Mouse (Mus musculus): Measurements from ENCODE around the gene Gp1bb. TPM values are rescaled to one million over a fixed set of nuclear protein-coding genes. Genes with fewer than 3 reads are reported as not detected.

Gene Gp1bb
- polyA plus RNA-seq, 1 experiment = 6.4 TPM

DNA sequence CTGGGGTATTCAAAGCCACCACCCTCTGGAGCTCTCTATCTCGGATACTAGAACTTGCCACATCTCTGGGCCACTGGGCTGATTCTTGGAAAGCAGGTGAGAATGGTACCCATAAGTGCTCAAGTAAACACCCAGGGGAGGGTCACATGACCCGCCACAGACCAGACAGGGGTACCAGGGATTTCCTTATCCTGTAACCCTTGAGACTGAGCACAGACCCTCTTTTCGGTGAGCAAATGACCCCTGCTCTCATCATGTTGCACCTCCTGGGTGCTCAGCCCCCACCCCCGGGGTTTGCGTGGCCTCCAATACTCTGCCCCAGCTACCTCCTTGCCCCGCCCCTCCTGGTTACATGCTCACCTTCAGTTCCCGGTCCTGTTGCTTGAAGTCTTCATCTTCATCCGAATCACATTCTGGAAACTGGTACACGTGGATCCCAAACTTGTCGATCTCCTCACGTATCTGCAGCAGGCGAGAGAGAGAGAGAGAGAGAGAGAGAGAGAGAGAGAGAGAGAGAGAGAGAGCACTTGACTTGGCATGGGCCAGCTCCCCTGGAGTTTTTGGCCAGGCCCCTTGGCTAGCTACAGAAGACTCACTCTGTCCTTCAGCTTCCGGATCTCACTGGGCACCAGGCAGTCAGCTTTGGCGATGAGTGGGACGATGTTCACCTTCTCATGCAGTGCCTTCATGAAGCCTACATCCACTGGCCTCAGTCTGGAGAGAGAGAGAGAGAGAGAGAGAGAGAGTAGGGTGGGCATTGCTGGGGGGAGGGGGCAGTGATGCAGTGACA lies 1.7 kb upstream of the Gp1bb start:
- H3ac ChIP-seq (ENCODE audit: control insufficient read depth, insufficient read length, low read depth) = no peak overlapping the region
- peaks cover 34% of the 10 kb centered on the region for H3K36me3 ChIP-seq (ENCODE audit: control insufficient read depth, insufficient read depth)
- H3K79me3 ChIP-seq (ENCODE audit: low read depth) = no peaks in the 10 kb centered on the region
- no peaks in the 10 kb centered on the region for H3K27me3 ChIP-seq (ENCODE audit: control insufficient read depth, insufficient read depth, insufficient read length)
- H3K4me3 ChIP-seq (ENCODE audit: insufficient read depth, poor library complexity, severe bottlenecking) = no peak overlapping the region
- no peak for TF ChIP-seq CEBPB (IDR thresholded peaks at IDR 0.05; ENCODE audit: low read depth)
- TF ChIP-seq USF1 (IDR thresholded peaks at IDR 0.05; ENCODE audit: low read depth) = no peak
- no peak for TF ChIP-seq MAX (IDR thresholded peaks at IDR 0.05)
- no peak for TF ChIP-seq CTCF (IDR thresholded peaks at IDR 0.05; ENCODE audit: control insufficient read depth, insufficient read depth, insufficient read length)
- TF ChIP-seq FOSL1 (IDR thresholded peaks at IDR 0.05; ENCODE audit: insufficient read depth, low read length, poor library complexity, severe bottlenecking) = no peak
- TF ChIP-seq MYOD1 (IDR thresholded peaks at IDR 0.05; ENCODE audit: control insufficient read depth, insufficient read length, low read depth) = no peak
- no peak for TF ChIP-seq MYOG (IDR thresholded peaks at IDR 0.05; ENCODE audit: control insufficient read depth, extremely low read depth, insufficient read length)
- H3K79me2 ChIP-seq (ENCODE audit: control insufficient read depth, insufficient read depth) = peaks cover 19% of the 10 kb centered on the region

DNA sequence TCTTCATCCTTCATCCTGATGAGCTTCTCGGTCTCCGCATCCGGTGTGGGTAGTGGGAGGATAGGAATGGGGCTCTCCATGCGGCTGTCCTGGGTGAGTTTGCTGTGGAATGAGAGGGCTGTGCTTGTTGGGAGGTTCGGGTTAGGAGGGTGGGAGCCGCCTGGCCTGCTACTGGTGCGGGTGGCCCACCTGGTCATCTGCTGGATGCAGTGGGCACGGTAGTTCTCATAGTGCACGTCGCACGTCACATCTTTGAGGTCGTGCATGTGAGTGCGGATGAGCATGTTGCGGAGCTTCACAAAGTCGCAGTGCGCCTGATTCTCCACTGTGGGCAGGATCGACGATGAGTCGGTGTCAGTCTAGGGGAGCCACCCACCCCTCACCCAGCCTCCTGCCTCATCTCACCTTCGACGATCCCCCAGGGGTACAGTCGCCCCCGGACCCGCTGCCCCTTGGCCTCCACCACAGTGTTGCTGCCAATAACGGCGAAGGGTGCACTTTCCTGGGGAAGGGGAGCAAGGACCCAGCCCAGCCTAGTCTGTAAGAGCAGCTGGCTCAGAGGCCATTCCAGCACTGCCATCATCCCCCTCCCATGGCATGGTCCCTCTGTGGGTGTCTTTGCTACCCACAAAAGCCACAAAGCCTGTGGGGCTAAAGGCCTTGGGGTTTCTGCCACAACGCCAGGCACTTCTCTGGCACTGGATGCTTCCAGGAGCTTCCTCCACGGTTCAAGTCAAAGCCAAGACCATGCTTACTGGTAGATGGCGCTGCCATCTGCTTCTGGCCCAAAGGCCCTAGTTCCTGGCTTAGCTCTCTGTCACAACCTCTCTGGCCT lies 930 bp upstream of the Gp1bb start:
- H3K79me2 ChIP-seq (ENCODE audit: control insufficient read depth, insufficient read depth) = peaks cover 16% of the 10 kb centered on the region
- H3K79me3 ChIP-seq (ENCODE audit: low read depth) = no peaks in the 10 kb centered on the region
- H3K4me3 ChIP-seq (ENCODE audit: insufficient read depth, poor library complexity, severe bottlenecking) = no peak overlapping the region
- H3ac ChIP-seq (ENCODE audit: control insufficient read depth, insufficient read length, low read depth) = no peak overlapping the region
- no peak for TF ChIP-seq FOSL1 (IDR thresholded peaks at IDR 0.05; ENCODE audit: insufficient read depth, low read length, poor library complexity, severe bottlenecking)
- TF ChIP-seq MYOG (IDR thresholded peaks at IDR 0.05; ENCODE audit: control insufficient read depth, extremely low read depth, insufficient read length) = no peak
- TF ChIP-seq MYOD1 (IDR thresholded peaks at IDR 0.05; ENCODE audit: control insufficient read depth, insufficient read length, low read depth) = no peak
- no peak for TF ChIP-seq CEBPB (IDR thresholded peaks at IDR 0.05; ENCODE audit: low read depth)
- TF ChIP-seq CTCF (IDR thresholded peaks at IDR 0.05; ENCODE audit: control insufficient read depth, insufficient read depth, insufficient read length) = no peak
- TF ChIP-seq USF1 (IDR thresholded peaks at IDR 0.05; ENCODE audit: low read depth) = no peak
- TF ChIP-seq MAX (IDR thresholded peaks at IDR 0.05) = no peak
- peaks cover 34% of the 10 kb centered on the region for H3K36me3 ChIP-seq (ENCODE audit: control insufficient read depth, insufficient read depth)
- H3K27me3 ChIP-seq (ENCODE audit: control insufficient read depth, insufficient read depth, insufficient read length) = no peaks in the 10 kb centered on the region

- Histone ChIP-seq H3K4me3 (ENCODE audit: insufficient read depth, poor library complexity, severe bottlenecking) (no peak overlapping the region), H3K79me2 (ENCODE audit: control insufficient read depth, insufficient read depth) (no peaks in the 10 kb centered on the region), H3K36me3 (ENCODE audit: control insufficient read depth, insufficient read depth) (peaks cover 34% of the 10 kb centered on the region), H3K79me3 (ENCODE audit: low read depth) (no peaks in the 10 kb centered on the region), H3ac (ENCODE audit: control insufficient read depth, insufficient read length, low read depth) (no peak overlapping the region), H3K27me3 (ENCODE audit: control insufficient read depth, insufficient read depth, insufficient read length) (no peaks in the 10 kb centered on the region)
- TF ChIP-seq USF1 (IDR thresholded peaks at IDR 0.05; ENCODE audit: low read depth) (no peak), MAX (IDR thresholded peaks at IDR 0.05) (no peak), CEBPB (IDR thresholded peaks at IDR 0.05; ENCODE audit: low read depth) (no peak), MYOD1 (IDR thresholded peaks at IDR 0.05; ENCODE audit: control insufficient read depth, insufficient read length, low read depth) (no peak), MYOG (IDR thresholded peaks at IDR 0.05; ENCODE audit: control insufficient read depth, extremely low read depth, insufficient read length) (no peak), FOSL1 (IDR thresholded peaks at IDR 0.05; ENCODE audit: insufficient read depth, low read length, poor library complexity, severe bottlenecking) (no peak), CTCF (IDR thresholded peaks at IDR 0.05; ENCODE audit: control insufficient read depth, insufficient read depth, insufficient read length) (no peak)
Observed at GRCm38 (mm10) chr16:18621362-18622001, 721 bp downstream of the Gp1bb start.

DNA sequence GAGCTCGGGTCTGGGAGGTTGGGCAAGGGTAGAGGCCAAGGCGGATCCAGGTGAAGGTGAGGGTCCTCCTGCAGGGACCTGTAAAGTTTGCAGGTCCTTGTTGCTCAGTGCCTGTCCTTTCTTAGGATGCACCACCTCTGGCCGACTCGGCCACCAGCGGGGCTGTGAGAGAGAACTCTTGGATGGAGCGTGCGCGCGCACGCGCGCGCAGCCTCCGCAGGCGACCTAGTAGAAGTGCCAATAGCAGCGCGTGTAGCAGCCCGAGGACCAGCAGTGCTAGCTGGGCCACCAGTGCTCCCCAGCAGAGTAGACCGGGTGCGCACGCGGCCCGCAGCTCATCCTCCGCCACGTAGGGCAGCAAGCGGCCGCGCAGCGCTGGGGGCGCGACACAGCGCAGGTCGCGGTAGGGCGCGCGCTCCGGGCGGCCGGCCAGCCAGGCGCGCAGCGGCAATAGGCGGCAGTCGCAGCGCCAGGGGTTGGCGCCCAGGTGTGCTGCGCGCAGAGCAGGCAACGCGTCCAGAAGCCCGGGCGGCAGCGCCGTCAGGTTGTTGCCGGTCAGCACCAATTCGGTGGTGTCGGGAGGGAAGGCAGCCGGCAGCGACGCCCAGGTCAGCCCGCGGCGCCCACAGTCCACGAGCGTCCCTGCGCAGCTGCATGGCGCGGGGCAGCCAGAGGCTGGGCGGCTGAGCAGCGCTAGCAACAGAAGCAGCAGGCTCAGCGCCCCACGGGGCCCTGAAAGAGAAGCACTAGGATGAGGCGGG lies 1.4 kb downstream of the Gp1bb start:
- TF ChIP-seq MYOD1 (IDR thresholded peaks at IDR 0.05; ENCODE audit: control insufficient read depth, insufficient read length, low read depth) (no peak), MAX (IDR thresholded peaks at IDR 0.05) (no peak), FOSL1 (IDR thresholded peaks at IDR 0.05; ENCODE audit: insufficient read depth, low read length, poor library complexity, severe bottlenecking) (no peak)
- no peaks in the 10 kb centered on the region for H3K79me3 ChIP-seq (ENCODE audit: low read depth)
- no peaks in the 10 kb centered on the region for H3K27me3 ChIP-seq (ENCODE audit: control insufficient read depth, insufficient read depth, insufficient read length)
- peaks cover 34% of the 10 kb centered on the region for H3K36me3 ChIP-seq (ENCODE audit: control insufficient read depth, insufficient read depth)
- H3K79me2 ChIP-seq (ENCODE audit: control insufficient read depth, insufficient read depth) = no peaks in the 10 kb centered on the region
- H3ac ChIP-seq (ENCODE audit: control insufficient read depth, insufficient read length, low read depth) = no peak overlapping the region
- no peak overlapping the region for H3K4me3 ChIP-seq (ENCODE audit: insufficient read depth, poor library complexity, severe bottlenecking)

DNA sequence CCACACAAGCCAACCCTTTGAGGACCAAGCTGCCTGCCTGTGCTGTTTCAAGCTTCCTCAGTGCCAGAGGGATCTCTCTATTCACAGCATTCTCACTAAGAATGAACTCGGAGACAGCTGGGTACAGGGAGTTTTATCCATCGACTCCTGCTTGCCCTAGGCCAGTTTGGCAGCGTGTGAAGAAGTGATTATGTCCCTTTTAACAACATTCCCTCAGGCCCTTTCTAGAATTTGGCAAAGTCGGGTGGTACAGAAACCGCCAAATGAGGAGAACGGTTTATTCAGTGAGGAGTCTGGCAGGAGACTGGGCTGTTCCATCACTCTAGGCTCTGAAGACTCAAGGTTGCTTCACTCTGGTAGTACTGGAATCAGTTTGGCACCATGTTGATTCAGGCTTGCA lies 2.0 kb downstream of the Gp1bb start:
- Histone ChIP-seq H3K4me3 (ENCODE audit: insufficient read depth, poor library complexity, severe bottlenecking) (no peak overlapping the region), H3K79me3 (ENCODE audit: low read depth) (no peaks in the 10 kb centered on the region), H3K27me3 (ENCODE audit: control insufficient read depth, insufficient read depth, insufficient read length) (no peaks in the 10 kb centered on the region), H3K36me3 (ENCODE audit: control insufficient read depth, insufficient read depth) (peaks cover 29% of the 10 kb centered on the region), H3ac (ENCODE audit: control insufficient read depth, insufficient read length, low read depth) (no peak overlapping the region), H3K79me2 (ENCODE audit: control insufficient read depth, insufficient read depth) (no peaks in the 10 kb centered on the region)
- no peak for TF ChIP-seq FOSL1 (IDR thresholded peaks at IDR 0.05; ENCODE audit: insufficient read depth, low read length, poor library complexity, severe bottlenecking)
- TF ChIP-seq CTCF (IDR thresholded peaks at IDR 0.05; ENCODE audit: control insufficient read depth, insufficient read depth, insufficient read length) = no peak
- no peak for TF ChIP-seq MYOG (IDR thresholded peaks at IDR 0.05; ENCODE audit: control insufficient read depth, extremely low read depth, insufficient read length)
- no peak for TF ChIP-seq MAX (IDR thresholded peaks at IDR 0.05)
- no peak for TF ChIP-seq CEBPB (IDR thresholded peaks at IDR 0.05; ENCODE audit: low read depth)
- TF ChIP-seq MYOD1 (IDR thresholded peaks at IDR 0.05; ENCODE audit: control insufficient read depth, insufficient read length, low read depth) = no peak
- no peak for TF ChIP-seq USF1 (IDR thresholded peaks at IDR 0.05; ENCODE audit: low read depth)

Measured in C2C12 (cell line).